Mouse (Mus musculus): ENCODE measurements around the gene Rita1. TPM values are rescaled to one million over a fixed set of nuclear protein-coding genes. Genes with fewer than 3 reads are reported as not detected.

Gene Rita1
- polyA plus RNA-seq, 1 experiment from 2014 or later: 26.5 TPM

GRCm38 (mm10) chr5:120599625-120600024 lies 12.8 kb downstream of the Rita1 start:
- H3K9me3 ChIP-seq (ENCODE audit: control insufficient read depth, low read length): no peaks in the 10 kb centered on the region
- no peak overlapping the region for H3K4me2 ChIP-seq (ENCODE audit: low read depth, low read length)
- no peaks in the 10 kb centered on the region for H3K4me1 ChIP-seq (ENCODE audit: control insufficient read depth, insufficient read depth, low read length)
- no peaks in the 10 kb centered on the region for H3K36me3 ChIP-seq (ENCODE audit: control insufficient read depth, insufficient read depth, low read length)
- 93% methylated on average over 6 of the region's 6 CpGs for WGBS
- no peaks in the 10 kb centered on the region for H3K27me3 ChIP-seq (ENCODE audit: control insufficient read depth, insufficient read depth, low read length)
- ATAC-seq (ENCODE audit: low read depth): no peak
- H3K9ac ChIP-seq (replicated peaks; ENCODE audit: low read depth, low read length): no peak overlapping the region
- H3K27ac ChIP-seq (ENCODE audit: low read depth, low read length): no peak overlapping the region
- H3K4me3 ChIP-seq (ENCODE audit: low read depth, low read length): no peak overlapping the region

GRCm38 (mm10) chr5:120594485-120594884 lies 17.9 kb downstream of the Rita1 start:
- Histone ChIP-seq H3K27ac (ENCODE audit: low read depth, low read length) (no peak overlapping the region), H3K4me2 (ENCODE audit: low read depth, low read length) (no peak overlapping the region), H3K9me3 (ENCODE audit: control insufficient read depth, low read length) (no peaks in the 10 kb centered on the region), H3K4me3 (ENCODE audit: low read depth, low read length) (no peak overlapping the region), H3K36me3 (ENCODE audit: control insufficient read depth, insufficient read depth, low read length) (no peaks in the 10 kb centered on the region), H3K9ac (replicated peaks; ENCODE audit: low read depth, low read length) (no peak overlapping the region), H3K27me3 (ENCODE audit: control insufficient read depth, insufficient read depth, low read length) (no peaks in the 10 kb centered on the region), H3K4me1 (ENCODE audit: control insufficient read depth, insufficient read depth, low read length) (no peaks in the 10 kb centered on the region)
- 80% methylated on average over 6 of the region's 6 CpGs for WGBS
- no peak for ATAC-seq (ENCODE audit: low read depth)

- H3K4me1 ChIP-seq (ENCODE audit: control insufficient read depth, insufficient read depth, low read length): peaks cover 14% of the 10 kb centered on the region
- H3K36me3 ChIP-seq (ENCODE audit: control insufficient read depth, insufficient read depth, low read length): no peaks in the 10 kb centered on the region
- no peaks in the 10 kb centered on the region for H3K9me3 ChIP-seq (ENCODE audit: control insufficient read depth, low read length)
- no peaks in the 10 kb centered on the region for H3K27me3 ChIP-seq (ENCODE audit: control insufficient read depth, insufficient read depth, low read length)
- H3K27ac ChIP-seq (ENCODE audit: low read depth, low read length): no peak overlapping the region
- WGBS: 72% methylated on average over 7 of the region's 7 CpGs
- no peak overlapping the region for H3K4me3 ChIP-seq (ENCODE audit: low read depth, low read length)
- no peak overlapping the region for H3K9ac ChIP-seq (replicated peaks; ENCODE audit: low read depth, low read length)
- ATAC-seq (ENCODE audit: low read depth): no peak
- H3K4me2 ChIP-seq (ENCODE audit: low read depth, low read length): no peak overlapping the region
Observed at GRCm38 (mm10) chr5:120592141-120592540, 20.2 kb downstream of the Rita1 start.

DNA sequence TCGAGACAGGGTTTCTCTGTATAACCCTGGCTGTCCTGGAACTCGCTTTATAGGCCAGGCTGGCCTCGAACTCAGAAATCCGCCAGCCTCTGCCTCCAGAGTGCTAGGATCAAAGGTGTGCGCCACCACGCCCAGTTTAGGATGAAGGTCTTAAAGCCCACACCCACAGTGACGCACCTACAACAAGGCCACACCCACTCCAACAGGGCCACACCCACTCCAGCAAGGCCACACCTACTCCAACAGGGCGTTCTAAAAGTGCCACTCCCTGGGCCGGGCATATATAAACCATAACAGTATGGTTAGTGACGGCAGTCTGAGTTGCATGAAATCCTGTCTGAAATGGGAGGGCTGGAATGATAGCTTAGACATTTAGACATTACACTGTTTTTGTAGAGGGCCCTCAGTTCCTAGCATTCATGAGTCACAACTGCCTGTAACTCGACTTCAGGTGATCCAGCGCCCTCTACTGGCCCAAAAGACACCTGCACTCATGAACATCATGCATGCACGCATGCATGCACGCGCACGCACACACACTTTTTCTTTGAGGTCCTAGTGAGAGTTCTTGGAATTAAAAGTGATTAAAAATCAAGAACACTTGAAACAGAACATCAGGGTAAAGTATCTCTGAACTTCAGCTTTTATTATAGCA lies 21.9 kb downstream of the Rita1 start:
- no peaks in the 10 kb centered on the region for H3K36me3 ChIP-seq (ENCODE audit: control insufficient read depth, insufficient read depth, low read length)
- H3K27me3 ChIP-seq (ENCODE audit: control insufficient read depth, insufficient read depth, low read length): no peaks in the 10 kb centered on the region
- 78% methylated on average over 16 of the region's 16 CpGs for WGBS
- no peak overlapping the region for H3K4me3 ChIP-seq (ENCODE audit: low read depth, low read length)
- H3K4me2 ChIP-seq (ENCODE audit: low read depth, low read length): no peak overlapping the region
- H3K9me3 ChIP-seq (ENCODE audit: control insufficient read depth, low read length): no peaks in the 10 kb centered on the region
- peaks cover 14% of the 10 kb centered on the region for H3K4me1 ChIP-seq (ENCODE audit: control insufficient read depth, insufficient read depth, low read length)
- ATAC-seq (ENCODE audit: low read depth): no peak
- no peak overlapping the region for H3K9ac ChIP-seq (replicated peaks; ENCODE audit: low read depth, low read length)
- no peak overlapping the region for H3K27ac ChIP-seq (ENCODE audit: low read depth, low read length)

DNA sequence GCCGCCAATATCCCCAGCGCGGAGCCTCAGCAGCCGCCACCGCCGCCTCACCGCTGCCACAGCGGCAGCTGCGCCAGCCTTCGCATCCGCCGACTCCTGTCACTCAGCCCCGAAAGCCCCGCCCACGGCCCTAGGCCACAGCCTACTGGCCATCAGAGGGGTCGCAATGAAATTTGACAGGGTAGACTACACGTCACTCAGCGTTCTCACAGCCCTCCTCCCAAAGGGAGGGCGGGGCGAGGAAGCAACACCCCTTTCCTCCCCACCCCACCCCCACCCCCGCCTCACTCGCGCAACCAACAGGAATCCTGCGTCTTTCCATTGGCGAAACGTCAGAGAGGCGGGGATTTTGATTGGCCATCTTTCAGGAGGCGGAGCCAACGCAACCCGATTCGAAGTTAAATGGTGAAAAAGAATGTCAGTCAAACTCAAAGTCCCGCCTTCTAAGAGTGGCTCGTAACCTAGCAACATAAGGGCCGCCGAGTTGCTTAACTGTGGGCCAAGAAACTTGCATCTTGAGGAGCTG lies 23.8 kb downstream of the Rita1 start, which contains the start of the genes Tpcn1 and Iqcd:
TSS of gene Tpcn1 (minus strand) at position 105 of the 526 bp plus-strand sequence.
TSS of gene Iqcd (plus strand) at position 448 of the 526 bp plus-strand sequence.
- Histone ChIP-seq H3K4me1 (ENCODE audit: control insufficient read depth, insufficient read depth, low read length) (peaks cover 14% of the 10 kb centered on the region), H3K4me3 (ENCODE audit: low read depth, low read length) (peak within 1 kb of the TSS; percentile 57), H3K27ac (ENCODE audit: low read depth, low read length) (peak within 1 kb of the TSS; percentile 45), H3K27me3 (ENCODE audit: control insufficient read depth, insufficient read depth, low read length) (no peaks in the 10 kb centered on the region), H3K4me2 (ENCODE audit: low read depth, low read length) (peak within 1 kb of the TSS; percentile 97), H3K9ac (replicated peaks; ENCODE audit: low read depth, low read length) (peak within 1 kb of the TSS; percentile 82), H3K36me3 (ENCODE audit: control insufficient read depth, insufficient read depth, low read length) (peaks cover under 1% of the 10 kb centered on the region; the same call in 1 of the 2 replicates), H3K9me3 (ENCODE audit: control insufficient read depth, low read length) (no peaks in the 10 kb centered on the region)
- WGBS: under 1% methylated on average over 33 of the region's 35 CpGs
- ATAC-seq (ENCODE audit: low read depth): peak; percentile 97

- ATAC-seq (ENCODE audit: low read depth): 0 out of 2 replicates have a peak, but pooled peaks have one; percentile 1
- Histone ChIP-seq H3K4me2 (ENCODE audit: low read depth, low read length) (peak overlapping the region; percentile 97), H3K9ac (replicated peaks; ENCODE audit: low read depth, low read length) (peak overlapping the region; percentile 82), H3K36me3 (ENCODE audit: control insufficient read depth, insufficient read depth, low read length) (peaks cover 3% of the 10 kb centered on the region; the same call in 1 of the 2 replicates), H3K27me3 (ENCODE audit: control insufficient read depth, insufficient read depth, low read length) (no peaks in the 10 kb centered on the region), H3K27ac (ENCODE audit: low read depth, low read length) (peak overlapping the region; percentile 45; the same call in 1 of the 2 replicates), H3K4me1 (ENCODE audit: control insufficient read depth, insufficient read depth, low read length) (peaks cover 16% of the 10 kb centered on the region), H3K4me3 (ENCODE audit: low read depth, low read length) (peak overlapping the region; percentile 57), H3K9me3 (ENCODE audit: control insufficient read depth, low read length) (no peaks in the 10 kb centered on the region)
- 2% methylated on average over 29 of the region's 29 CpGs for WGBS
Observed at GRCm38 (mm10) chr5:120587940-120588568, 24.3 kb downstream of the Rita1 start.

- ATAC-seq (ENCODE audit: low read depth): no peak
- peak overlapping the region; percentile 45 for H3K27ac ChIP-seq (ENCODE audit: low read depth, low read length)
- no peaks in the 10 kb centered on the region for H3K9me3 ChIP-seq (ENCODE audit: control insufficient read depth, low read length)
Observed at GRCm38 (mm10) chr5:120587616-120587926, 24.8 kb downstream of the Rita1 start.

GRCm38 (mm10) chr5:120586741-120587615 lies 25.4 kb downstream of the Rita1 start:
- Histone ChIP-seq H3K27ac (ENCODE audit: low read depth, low read length) (peak overlapping the region; percentile 45), H3K9me3 (ENCODE audit: control insufficient read depth, low read length) (no peaks in the 10 kb centered on the region), H3K9ac (replicated peaks; ENCODE audit: low read depth, low read length) (peak overlapping the region; percentile 82; the same call in 1 of the 2 replicates), H3K4me2 (ENCODE audit: low read depth, low read length) (peak overlapping the region; percentile 97), H3K36me3 (ENCODE audit: control insufficient read depth, insufficient read depth, low read length) (peaks cover 3% of the 10 kb centered on the region; the same call in 1 of the 2 replicates), H3K4me1 (ENCODE audit: control insufficient read depth, insufficient read depth, low read length) (peaks cover 16% of the 10 kb centered on the region), H3K4me3 (ENCODE audit: low read depth, low read length) (peak overlapping the region; percentile 57), H3K27me3 (ENCODE audit: control insufficient read depth, insufficient read depth, low read length) (no peaks in the 10 kb centered on the region)
- no peak for ATAC-seq (ENCODE audit: low read depth)
- WGBS: 17% methylated on average over 17 of the region's 17 CpGs

More at GRCm38 (mm10) chr5:120587616-120587926, 24.8 kb downstream of the Rita1 start:
- Histone ChIP-seq H3K36me3 (ENCODE audit: control insufficient read depth, insufficient read depth, low read length) (peaks cover 3% of the 10 kb centered on the region; the same call in 1 of the 2 replicates), H3K4me1 (ENCODE audit: control insufficient read depth, insufficient read depth, low read length) (peaks cover 16% of the 10 kb centered on the region), H3K4me2 (ENCODE audit: low read depth, low read length) (peak overlapping the region; percentile 97), H3K4me3 (ENCODE audit: low read depth, low read length) (peak overlapping the region; percentile 57), H3K9ac (replicated peaks; ENCODE audit: low read depth, low read length) (peak overlapping the region; percentile 82), H3K27me3 (ENCODE audit: control insufficient read depth, insufficient read depth, low read length) (no peaks in the 10 kb centered on the region)
- 34% methylated on average over 9 of the region's 9 CpGs for WGBS

Data from neural tube, embryonic 14.5 days (tissue).